Mouse (Mus musculus) liver, embryonic 11.5 days (tissue): Measurements from ENCODE around the gene Akp3. TPM values are rescaled to one million over a fixed set of nuclear protein-coding genes. Genes with fewer than 3 reads are reported as not detected.

Experiments used
- ATAC-seq: fragments of 200-750 bp; cut with Nextera tagmentation; replicated peaks from 2 replicates; pipeline ENCODE4 v1.8.0; 2017; ENCODE audit warnings: moderate number of reproducible peaks, mild to moderate bottlenecking, moderate TSS enrichment, moderate library complexity; ENCODE audit not compliant: low FRiP score
- DNase-seq: peaks from one replicate; pipeline ENCODE4 v3.0.0-alpha.2; 2017; ENCODE audit warnings: low spot score
- H3K27ac ChIP-seq: fragments of 300-500 bp; sonication (generic); 2 replicates; pipeline ENCODE4 v1.5.1; 2014; ENCODE audit warnings: mild to moderate bottlenecking, low read depth, low read length, control low read depth
- H3K27me3 ChIP-seq: fragments of 300-500 bp; sonication (generic); replicated peaks from 2 replicates; pipeline ENCODE4 v1.6.1; 2014; ENCODE audit warnings: low read length, mixed read lengths; ENCODE audit not compliant: control insufficient read depth, insufficient read depth
- H3K36me3 ChIP-seq: fragments of 300-500 bp; sonication (generic); 2 replicates; pipeline ENCODE4 v1.6.1; 2014; ENCODE audit warnings: mild to moderate bottlenecking, low read length, moderate library complexity, mixed read lengths; ENCODE audit not compliant: control insufficient read depth, insufficient read depth
- H3K4me1 ChIP-seq: fragments of 300-500 bp; sonication (generic); replicated peaks from 2 replicates; pipeline ENCODE4 v1.6.1; 2014; ENCODE audit warnings: low read length, mixed read lengths; ENCODE audit not compliant: control insufficient read depth, insufficient read depth
- H3K4me2 ChIP-seq: fragments of 300-500 bp; sonication (generic); 2 replicates; pipeline ENCODE4 v1.6.1; 2014; ENCODE audit warnings: mild to moderate bottlenecking, control low read depth, moderate library complexity
- H3K4me3 ChIP-seq: fragments of 300-500 bp; sonication (generic); 2 replicates; pipeline ENCODE4 v1.5.1; 2014; ENCODE audit warnings: low read depth, low read length, control low read depth
- H3K9ac ChIP-seq: fragments of 300-500 bp; sonication (generic); 2 replicates; pipeline ENCODE4 v1.6.1; 2014; ENCODE audit warnings: low read depth, low read length, control low read depth
- H3K9me3 ChIP-seq: fragments of 300-500 bp; sonication (generic); 2 replicates; pipeline ENCODE4 v1.6.1; 2016; ENCODE audit warnings: low read length, inconsistent platforms, mixed read lengths; ENCODE audit not compliant: control insufficient read depth
- WGBS: fragments of 180-500 bp; shearing (Covaris S2); extraction: QIAGEN DNeasy Blood & Tissue Kit; methylation state at CpG from one replicate; pipeline ENCODE4 v1.1.7; 2014; 5-methylcytosine and 5-hydroxymethylcytosine counted together
- polyA plus RNA-seq: library from polyadenylated mRNA; unstranded; fragments of >200 nt; fragmentation: Nextera tagmentation; extraction: Ambion mirVana; gene quantifications from 2 replicates; pipeline ENCODE4 v1.2.1, GENCODE M21; 2014

Gene Akp3
- polyA plus RNA-seq, 1 experiment from 2014 or later = not detected

- no peak overlapping the region for H3K9ac ChIP-seq
- WGBS = 31% methylated on average over 11 of the region's 11 CpGs
- no peak overlapping the region for H3K27ac ChIP-seq
- no peak overlapping the region for H3K4me2 ChIP-seq
- H3K4me3 ChIP-seq = no peak overlapping the region
- DNase-seq (no peak), ATAC-seq (no peak)
- H3K27me3 ChIP-seq = peaks cover 46% of the 10 kb centered on the region
- H3K9me3 ChIP-seq = no peaks in the 10 kb centered on the region
- no peaks in the 10 kb centered on the region for H3K36me3 ChIP-seq
- H3K4me1 ChIP-seq = no peaks in the 10 kb centered on the region
Observed at GRCm38 (mm10) chr1:87164164-87164795, 39.5 kb downstream of the Akp3 start.

DNA sequence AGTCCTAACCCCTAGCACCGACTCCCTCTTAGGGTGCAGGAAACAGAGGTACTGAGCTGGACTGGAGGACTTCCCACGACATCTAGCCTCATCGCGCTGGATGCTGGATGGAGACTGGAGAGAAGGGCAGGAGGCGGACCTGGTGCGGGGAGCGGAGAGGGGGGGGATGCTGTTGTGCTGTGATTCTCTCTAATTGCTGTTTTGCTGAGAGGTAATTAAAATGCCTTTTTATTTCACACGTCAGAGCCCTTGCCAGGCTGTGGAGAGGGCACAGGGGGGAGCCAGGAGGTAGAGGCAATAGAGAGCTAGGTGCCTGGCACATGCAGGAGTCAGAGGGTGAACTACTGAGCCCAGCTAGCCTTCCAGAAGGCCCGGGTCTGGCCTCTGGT lies 40.0 kb downstream of the Akp3 start:
- Histone ChIP-seq H3K4me3 (no peak overlapping the region), H3K36me3 (no peaks in the 10 kb centered on the region), H3K9ac (no peak overlapping the region), H3K4me2 (no peak overlapping the region), H3K27me3 (peaks cover 50% of the 10 kb centered on the region), H3K9me3 (no peaks in the 10 kb centered on the region), H3K4me1 (peaks cover under 1% of the 10 kb centered on the region; the same call in 1 of the 2 replicates), H3K27ac (no peak overlapping the region)
- no peak for ATAC-seq
- WGBS = 43% methylated on average over 9 of the region's 9 CpGs
- DNase-seq = no peak

GRCm38 (mm10) chr1:87170458-87170857 lies 45.7 kb downstream of the Akp3 start:
- ATAC-seq = no peak
- Histone ChIP-seq H3K36me3 (no peaks in the 10 kb centered on the region), H3K27me3 (peaks cover 55% of the 10 kb centered on the region), H3K27ac (no peak overlapping the region), H3K4me2 (peak overlapping the region; percentile 17; the same call in 1 of the 2 replicates), H3K4me3 (no peak overlapping the region), H3K4me1 (peaks cover 5% of the 10 kb centered on the region; the same call in 1 of the 2 replicates), H3K9ac (no peak overlapping the region), H3K9me3 (no peaks in the 10 kb centered on the region)
- DNase-seq = no peak
- 15% methylated on average over 19 of the region's 19 CpGs for WGBS

GRCm38 (mm10) chr1:87171312-87171711 lies 46.5 kb downstream of the Akp3 start:
- Histone ChIP-seq H3K27ac (no peak overlapping the region), H3K9ac (no peak overlapping the region), H3K27me3 (peaks cover 48% of the 10 kb centered on the region), H3K36me3 (no peaks in the 10 kb centered on the region), H3K9me3 (no peaks in the 10 kb centered on the region), H3K4me3 (no peak overlapping the region), H3K4me1 (peaks cover 5% of the 10 kb centered on the region; the same call in 1 of the 2 replicates), H3K4me2 (no peak overlapping the region)
- WGBS = 65% methylated on average over 1 of the region's 1 CpGs
- DNase-seq (no peak), ATAC-seq (no peak)

- no peak overlapping the region for H3K9ac ChIP-seq
- H3K27me3 ChIP-seq = peaks cover 51% of the 10 kb centered on the region
- DNase-seq (no peak), ATAC-seq (no peak)
- H3K4me2 ChIP-seq = no peak overlapping the region
- no peaks in the 10 kb centered on the region for H3K36me3 ChIP-seq
- H3K4me1 ChIP-seq = peaks cover 5% of the 10 kb centered on the region; the same call in 1 of the 2 replicates
- no peaks in the 10 kb centered on the region for H3K9me3 ChIP-seq
- no peak overlapping the region for H3K27ac ChIP-seq
- WGBS = 44% methylated on average over 9 of the region's 9 CpGs
- no peak overlapping the region for H3K4me3 ChIP-seq
Observed at GRCm38 (mm10) chr1:87172316-87172715, 47.5 kb downstream of the Akp3 start.

DNA sequence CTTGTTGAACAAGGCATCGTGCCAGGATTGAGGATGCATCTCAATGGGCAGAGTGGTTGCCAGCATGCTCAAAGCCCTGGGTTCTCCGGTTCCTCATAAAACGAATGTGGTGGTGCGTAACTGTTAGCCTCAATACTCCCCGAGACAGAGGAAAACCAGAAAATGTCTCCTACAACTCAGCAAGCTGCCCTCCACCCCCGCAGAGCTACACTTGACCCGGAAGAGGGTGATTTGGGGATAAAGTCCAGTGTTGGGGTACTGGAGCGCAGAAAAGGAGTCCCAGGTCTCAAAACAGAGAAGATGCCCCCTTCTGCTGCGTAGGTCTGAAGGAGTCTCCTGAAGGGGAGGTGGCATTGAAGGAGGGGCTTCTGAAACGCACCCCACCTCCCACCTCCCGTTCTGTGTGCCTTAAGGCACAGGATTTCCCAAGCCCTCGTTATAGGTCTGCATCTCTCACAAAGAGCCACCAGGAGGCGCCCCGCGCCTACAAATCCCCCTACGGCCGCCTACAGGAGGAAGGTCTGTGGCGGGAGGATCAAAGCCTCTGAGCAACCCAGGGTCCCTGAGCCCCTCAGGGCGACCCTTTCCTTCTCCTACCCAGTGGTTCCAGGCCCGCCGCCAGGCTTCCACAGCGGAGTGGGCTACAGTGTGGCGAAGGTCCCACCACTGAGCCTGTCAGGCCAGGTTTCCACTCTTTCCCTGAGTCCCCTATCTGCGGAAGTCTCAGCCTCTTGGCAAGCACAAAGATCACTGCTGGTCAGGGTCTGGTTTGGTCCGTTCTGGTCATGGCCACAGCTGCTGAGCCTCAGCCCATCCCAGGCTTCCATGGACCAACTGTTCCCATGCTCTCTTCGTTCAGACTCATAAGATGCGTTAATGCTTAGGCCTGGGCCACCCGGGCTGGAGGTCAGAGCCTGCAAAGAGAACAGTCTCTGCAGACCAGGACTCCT lies 49.5 kb downstream of the Akp3 start:
- ATAC-seq = 0 out of 2 replicates have a peak, but pooled peaks have one; percentile 16
- 26% methylated on average over 28 of the region's 28 CpGs for WGBS

GRCm38 (mm10) chr1:87175852-87176292 lies 51.1 kb downstream of the Akp3 start:
- no peak overlapping the region for H3K4me2 ChIP-seq
- ATAC-seq (no peak; the same call in 1 of the 2 replicates), DNase-seq (no peak)
- H3K9me3 ChIP-seq = no peaks in the 10 kb centered on the region
- no peak overlapping the region for H3K4me3 ChIP-seq
- peaks cover 37% of the 10 kb centered on the region for H3K27me3 ChIP-seq
- H3K27ac ChIP-seq = no peak overlapping the region
- WGBS = 30% methylated on average over 11 of the region's 11 CpGs
- no peaks in the 10 kb centered on the region for H3K4me1 ChIP-seq
- H3K9ac ChIP-seq = no peak overlapping the region
- no peaks in the 10 kb centered on the region for H3K36me3 ChIP-seq

More for the DNA sequence above, 49.5 kb downstream of the Akp3 start:
- Histone ChIP-seq H3K4me3 (no peak overlapping the region), H3K9me3 (no peaks in the 10 kb centered on the region), H3K4me2 (peak overlapping the region; percentile 31; the same call in 1 of the 2 replicates), H3K27ac (no peak overlapping the region), H3K36me3 (no peaks in the 10 kb centered on the region), H3K4me1 (peaks cover 5% of the 10 kb centered on the region; the same call in 1 of the 2 replicates), H3K27me3 (peaks cover 46% of the 10 kb centered on the region), H3K9ac (no peak overlapping the region)
- DNase-seq = peak; percentile 71
